Mouse (Mus musculus): ENCODE measurements around the gene Ankfn1. TPM values are rescaled to one million over a fixed set of nuclear protein-coding genes. Genes with fewer than 3 reads are reported as not detected.

Ankfn1 gene
- polyA plus RNA-seq, 1 experiment = 4.5 TPM

DNA sequence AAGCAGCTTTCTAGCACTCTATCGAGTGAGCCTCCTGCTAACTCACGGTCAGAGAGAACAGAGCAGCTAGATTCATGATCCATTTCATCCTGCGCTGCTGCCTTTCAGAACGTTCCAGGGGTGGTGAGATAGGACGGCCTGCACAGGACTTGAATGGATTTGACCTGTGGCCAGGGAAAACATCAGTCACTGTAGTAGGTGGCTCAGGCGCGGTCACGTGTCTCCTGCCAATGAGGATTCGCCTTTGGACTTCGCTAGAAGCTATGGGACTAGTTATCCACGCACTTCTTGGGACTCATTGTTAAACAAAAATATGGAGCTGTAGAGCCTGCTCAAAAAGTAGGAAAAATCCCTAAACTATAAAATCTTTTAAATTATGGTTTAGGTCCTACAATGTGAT lies 226.0 kb downstream of the Ankfn1 start:
- H3K4me3 ChIP-seq (ENCODE audit: insufficient read depth, low read length) = no peak overlapping the region
- TF ChIP-seq POLR2A (IDR thresholded peaks at IDR 0.05; ENCODE audit: extremely low read depth, insufficient read depth, low read length) (no peak), CTCF (IDR thresholded peaks at IDR 0.05; ENCODE audit: extremely low read depth, insufficient read depth, low read length) (no peak)
- no peaks in the 10 kb centered on the region for H3K4me1 ChIP-seq (ENCODE audit: control insufficient read depth, insufficient read depth, low read length)
- H3K27ac ChIP-seq (ENCODE audit: insufficient read depth, low read length) = no peak overlapping the region

DNA sequence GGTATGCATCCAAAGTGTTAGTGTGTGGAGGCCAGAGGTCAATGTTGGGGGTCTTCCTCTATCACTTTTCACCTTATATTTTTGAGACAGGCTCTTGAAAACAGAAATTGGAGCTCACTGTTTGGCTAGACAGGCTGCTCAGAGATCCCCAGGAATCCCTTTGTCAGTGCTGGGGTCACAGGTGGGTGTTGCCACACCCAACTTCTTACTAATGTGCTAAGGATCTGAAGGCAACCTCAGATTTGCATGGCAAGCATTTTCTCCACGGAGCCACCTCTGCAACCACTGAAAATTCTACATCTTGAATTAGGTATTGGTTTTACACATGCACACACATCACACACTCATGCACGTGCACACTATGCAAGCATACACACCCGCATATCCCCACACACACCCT lies 226.5 kb downstream of the Ankfn1 start:
- no peaks in the 10 kb centered on the region for H3K4me1 ChIP-seq (ENCODE audit: control insufficient read depth, insufficient read depth, low read length)
- TF ChIP-seq POLR2A (IDR thresholded peaks at IDR 0.05; ENCODE audit: extremely low read depth, insufficient read depth, low read length) (no peak), CTCF (IDR thresholded peaks at IDR 0.05; ENCODE audit: extremely low read depth, insufficient read depth, low read length) (no peak)
- H3K27ac ChIP-seq (ENCODE audit: insufficient read depth, low read length) = no peak overlapping the region
- no peak overlapping the region for H3K4me3 ChIP-seq (ENCODE audit: insufficient read depth, low read length)

DNA sequence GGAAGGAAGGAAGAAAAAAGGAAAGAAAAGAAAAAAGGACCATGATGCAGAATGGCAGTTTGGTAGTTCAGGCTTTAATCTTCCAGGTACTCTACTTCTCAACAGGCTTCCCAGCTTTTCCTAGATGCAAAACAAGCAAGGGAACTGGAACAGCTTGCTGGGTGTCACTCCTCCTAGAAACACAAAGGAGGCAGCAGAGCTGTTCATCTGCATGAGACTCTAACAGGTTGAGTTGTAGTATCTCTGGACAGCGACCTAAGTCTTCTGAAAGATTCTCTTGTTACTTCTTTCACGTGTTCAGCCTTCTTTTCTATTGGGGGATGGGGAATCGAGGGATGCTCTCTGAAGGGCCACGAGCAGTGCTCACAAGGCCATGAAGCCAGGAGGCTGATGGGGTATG lies 228.7 kb downstream of the Ankfn1 start:
- Histone ChIP-seq H3K4me3 (ENCODE audit: insufficient read depth, low read length) (no peak overlapping the region), H3K4me1 (ENCODE audit: control insufficient read depth, insufficient read depth, low read length) (no peaks in the 10 kb centered on the region), H3K27ac (ENCODE audit: insufficient read depth, low read length) (no peak overlapping the region)
- TF ChIP-seq POLR2A (IDR thresholded peaks at IDR 0.05; ENCODE audit: extremely low read depth, insufficient read depth, low read length) (no peak), CTCF (IDR thresholded peaks at IDR 0.05; ENCODE audit: extremely low read depth, insufficient read depth, low read length) (no peak)

DNA sequence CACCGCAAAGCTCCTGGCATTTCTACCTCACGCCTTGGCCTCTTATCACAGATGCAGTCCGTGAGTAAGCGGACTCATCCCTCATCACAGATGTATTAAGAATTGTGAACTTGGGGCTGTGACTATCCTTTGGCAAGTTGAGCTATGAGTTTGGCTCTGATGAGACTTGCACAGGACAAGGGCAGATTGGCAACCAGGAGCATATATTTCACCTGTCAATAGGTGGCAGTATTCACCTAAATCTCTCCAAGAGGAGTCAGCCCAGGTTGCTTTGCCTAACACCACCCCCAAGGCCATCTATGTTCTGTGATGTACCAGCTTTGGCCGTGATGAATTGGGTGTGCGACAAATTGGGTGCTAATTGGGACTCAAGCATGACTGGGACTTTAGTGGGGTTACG lies 231.3 kb downstream of the Ankfn1 start:
- no peaks in the 10 kb centered on the region for H3K4me1 ChIP-seq (ENCODE audit: control insufficient read depth, insufficient read depth, low read length)
- H3K27ac ChIP-seq (ENCODE audit: insufficient read depth, low read length) = no peak overlapping the region
- no peak overlapping the region for H3K4me3 ChIP-seq (ENCODE audit: insufficient read depth, low read length)
- TF ChIP-seq POLR2A (IDR thresholded peaks at IDR 0.05; ENCODE audit: extremely low read depth, insufficient read depth, low read length) (no peak), CTCF (IDR thresholded peaks at IDR 0.05; ENCODE audit: extremely low read depth, insufficient read depth, low read length) (peak; percentile 69)

DNA sequence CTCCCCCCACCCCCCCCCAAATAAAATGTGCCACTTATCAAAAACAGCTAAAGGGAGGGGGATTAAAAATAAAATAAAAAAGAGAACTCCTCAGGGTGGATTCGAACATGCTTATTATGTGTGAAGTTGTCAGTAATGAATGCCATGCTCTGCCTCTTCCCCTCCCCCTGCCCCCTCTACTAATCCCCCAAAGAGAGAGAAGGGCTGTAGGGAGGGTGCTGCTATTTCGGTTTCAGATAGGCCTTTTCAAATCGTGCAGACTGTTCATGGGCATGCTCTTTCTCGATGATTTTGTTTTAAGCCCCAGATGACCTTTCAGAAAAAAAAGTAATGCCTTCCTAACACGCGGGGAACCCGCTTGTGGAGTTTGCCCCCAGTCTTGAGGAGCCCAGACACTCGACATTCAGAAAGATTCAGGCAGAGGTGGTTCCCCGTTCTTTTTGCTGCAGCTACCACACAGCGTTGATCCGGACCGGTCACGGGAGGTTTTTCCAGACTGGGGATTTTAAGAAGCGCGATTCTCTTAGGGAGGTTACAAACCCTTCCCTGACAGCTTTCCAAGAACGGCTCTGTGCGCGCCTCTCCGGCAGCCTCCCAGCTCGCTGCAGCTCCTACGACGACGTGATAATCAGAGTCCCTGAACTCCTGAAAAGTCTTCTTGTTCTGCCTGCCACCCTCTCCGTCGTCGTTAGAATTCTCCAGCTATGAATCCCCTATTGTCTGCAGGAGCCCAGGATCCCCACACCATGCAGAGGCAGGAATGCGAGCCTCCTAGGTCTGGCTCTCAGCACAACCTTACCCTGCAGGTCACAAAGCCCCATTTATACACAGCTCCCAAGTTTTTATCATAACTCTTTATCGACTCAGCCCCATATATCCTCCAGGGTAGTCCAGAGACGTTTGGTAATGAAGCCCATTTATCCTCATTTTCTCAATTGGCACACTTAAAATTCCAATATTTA lies 232.3 kb downstream of the Ankfn1 start:
- no peaks in the 10 kb centered on the region for H3K4me1 ChIP-seq (ENCODE audit: control insufficient read depth, insufficient read depth, low read length)
- TF ChIP-seq POLR2A (IDR thresholded peaks at IDR 0.05; ENCODE audit: extremely low read depth, insufficient read depth, low read length) (no peak), CTCF (IDR thresholded peaks at IDR 0.05; ENCODE audit: extremely low read depth, insufficient read depth, low read length) (no peak)
- H3K4me3 ChIP-seq (ENCODE audit: insufficient read depth, low read length) = no peak overlapping the region
- H3K27ac ChIP-seq (ENCODE audit: insufficient read depth, low read length) = no peak overlapping the region

DNA sequence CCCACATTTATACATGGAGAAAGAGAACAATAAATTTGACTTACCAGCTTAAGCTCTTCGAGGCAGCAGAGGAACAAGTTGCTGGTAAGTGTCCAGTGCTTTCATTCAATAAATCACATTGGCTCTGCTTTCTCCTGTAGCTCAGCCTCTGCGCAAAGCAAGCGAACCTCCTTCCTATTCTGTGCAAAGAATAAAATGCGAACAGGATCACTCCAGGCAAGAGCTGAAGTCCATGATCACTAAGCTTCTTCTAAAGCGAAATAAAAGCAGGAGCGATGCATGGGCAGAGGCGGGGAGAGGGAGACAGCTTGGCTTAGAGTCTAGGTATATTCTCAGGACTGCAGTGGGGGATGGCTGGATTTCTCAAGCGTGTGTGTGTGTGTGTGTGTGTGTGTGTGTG lies 239.1 kb downstream of the Ankfn1 start:
- Histone ChIP-seq H3K4me1 (ENCODE audit: control insufficient read depth, insufficient read depth, low read length) (peaks cover 3% of the 10 kb centered on the region; the same call in 1 of the 2 replicates), H3K4me3 (ENCODE audit: insufficient read depth, low read length) (peak overlapping the region; percentile 21), H3K27ac (ENCODE audit: insufficient read depth, low read length) (no peak overlapping the region)
- TF ChIP-seq CTCF (IDR thresholded peaks at IDR 0.05; ENCODE audit: extremely low read depth, insufficient read depth, low read length) (no peak), POLR2A (IDR thresholded peaks at IDR 0.05; ENCODE audit: extremely low read depth, insufficient read depth, low read length) (no peak)

DNA sequence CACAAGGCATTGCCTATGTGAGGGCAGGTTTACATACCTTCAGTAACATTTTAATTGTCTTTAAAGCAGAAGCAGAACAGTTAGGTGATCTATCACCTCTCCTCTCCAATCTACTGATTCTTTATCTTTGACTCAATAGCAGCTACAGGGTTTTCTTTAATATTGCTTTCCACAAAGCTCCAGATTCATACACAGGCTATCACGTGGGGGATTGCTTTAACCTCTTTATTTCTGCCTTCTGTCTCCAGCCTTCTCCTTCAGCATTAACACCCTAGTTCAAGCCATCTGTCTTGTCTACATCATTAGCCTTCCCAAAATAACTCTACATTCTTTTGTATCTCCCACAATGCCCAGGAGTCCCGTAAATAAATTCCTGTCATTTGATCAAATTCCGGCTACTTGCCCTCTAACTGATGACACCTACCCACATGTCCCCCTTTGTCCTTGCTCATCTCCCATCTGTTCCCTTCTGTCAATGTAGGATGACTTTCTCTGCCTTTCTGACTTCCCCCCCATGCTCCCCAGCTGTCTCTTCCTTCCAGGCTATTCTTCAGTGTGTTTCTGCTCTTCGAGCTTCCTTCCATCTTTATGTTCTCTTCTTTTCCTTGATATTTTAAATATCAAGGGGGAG lies 249.5 kb downstream of the Ankfn1 start:
- no peak overlapping the region for H3K27ac ChIP-seq (ENCODE audit: insufficient read depth, low read length)
- no peaks in the 10 kb centered on the region for H3K4me1 ChIP-seq (ENCODE audit: control insufficient read depth, insufficient read depth, low read length)
- H3K4me3 ChIP-seq (ENCODE audit: insufficient read depth, low read length) = no peak overlapping the region
- TF ChIP-seq POLR2A (IDR thresholded peaks at IDR 0.05; ENCODE audit: extremely low read depth, insufficient read depth, low read length) = no peak
- TF ChIP-seq CTCF (IDR thresholded peaks at IDR 0.05; ENCODE audit: extremely low read depth, insufficient read depth, low read length) = no peak

DNA sequence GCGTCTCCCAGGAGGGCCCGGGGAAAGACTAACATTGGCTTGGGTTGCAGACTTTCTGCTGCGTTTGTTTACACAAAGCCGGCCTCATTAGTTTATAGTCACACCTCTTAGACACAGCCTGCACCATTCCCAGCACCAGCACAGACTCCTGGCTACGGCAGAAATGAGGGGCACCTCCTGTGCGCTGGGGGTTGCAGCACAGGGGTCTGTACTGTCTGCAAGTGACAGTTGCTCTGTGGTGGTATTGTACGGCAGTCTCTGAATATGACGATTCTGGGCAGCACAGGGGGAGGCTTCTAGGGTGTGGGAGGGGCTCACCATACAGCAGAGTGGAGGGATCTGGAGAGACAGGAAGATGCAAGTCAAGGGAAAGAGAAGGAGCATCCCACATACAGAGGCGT lies 262.0 kb downstream of the Ankfn1 start:
- Histone ChIP-seq H3K4me1 (ENCODE audit: control insufficient read depth, insufficient read depth, low read length) (no peaks in the 10 kb centered on the region), H3K4me3 (ENCODE audit: insufficient read depth, low read length) (no peak overlapping the region), H3K27ac (ENCODE audit: insufficient read depth, low read length) (no peak overlapping the region)
- TF ChIP-seq CTCF (IDR thresholded peaks at IDR 0.05; ENCODE audit: extremely low read depth, insufficient read depth, low read length) (no peak), POLR2A (IDR thresholded peaks at IDR 0.05; ENCODE audit: extremely low read depth, insufficient read depth, low read length) (no peak)

DNA sequence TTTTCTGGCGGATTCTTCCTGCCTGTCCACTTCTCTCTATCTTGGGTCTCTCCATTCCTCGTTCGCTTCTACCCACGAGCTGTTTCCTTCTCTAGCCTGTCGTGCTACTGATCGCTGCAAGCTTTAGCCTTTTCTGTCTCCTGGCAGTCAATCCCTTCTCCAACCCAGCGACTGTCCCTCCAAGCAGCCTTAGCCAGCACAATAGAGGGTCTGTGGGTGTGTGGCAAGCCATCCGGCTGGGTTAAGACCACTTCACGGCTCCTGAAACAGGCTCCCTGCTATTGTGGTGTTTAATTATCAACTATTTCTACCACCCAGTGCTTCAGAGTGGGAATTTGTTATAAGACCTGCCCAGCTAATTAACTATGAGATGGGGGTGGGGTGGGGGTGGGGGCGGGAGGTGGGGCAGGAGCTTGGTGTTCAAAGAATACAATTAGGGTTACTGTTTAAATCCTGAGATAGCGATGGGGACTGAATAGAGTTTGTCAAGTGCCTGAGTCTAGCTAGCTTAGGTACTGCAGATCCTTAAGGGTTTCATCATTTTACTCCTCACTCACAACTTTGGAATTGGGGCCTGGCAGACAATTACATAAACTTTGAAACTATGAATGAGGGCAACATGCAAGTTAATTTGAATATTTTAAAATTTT lies 268.7 kb downstream of the Ankfn1 start:
- TF ChIP-seq CTCF (IDR thresholded peaks at IDR 0.05; ENCODE audit: extremely low read depth, insufficient read depth, low read length) = no peak
- no peak for TF ChIP-seq POLR2A (IDR thresholded peaks at IDR 0.05; ENCODE audit: extremely low read depth, insufficient read depth, low read length)
- no peak overlapping the region for H3K4me3 ChIP-seq (ENCODE audit: insufficient read depth, low read length)
- no peaks in the 10 kb centered on the region for H3K4me1 ChIP-seq (ENCODE audit: control insufficient read depth, insufficient read depth, low read length)
- no peak overlapping the region for H3K27ac ChIP-seq (ENCODE audit: insufficient read depth, low read length)
